Mouse (Mus musculus) embryonic facial prominence, embryonic 11.5 days (tissue): ENCODE results near the gene Khdc1a. TPM values are rescaled to one million over a fixed set of nuclear protein-coding genes. Genes with fewer than 3 reads are reported as not detected.
"Not testable (repeated sequence)": the region's sequence is repeated elsewhere in the genome, so short reads cannot be mapped to it uniquely, and the experiment has no call there.

Experiments
- ATAC-seq: fragments of 200-750 bp; cut with Nextera tagmentation; replicated peaks from 2 replicates; pipeline ENCODE4 v1.8.0; 2017; ENCODE audit warnings: low read depth; ENCODE audit not compliant: insufficient number of reproducible peaks, low FRiP score, low TSS enrichment
- DNase-seq: peaks from one replicate; pipeline ENCODE4 v3.0.0-alpha.2; 2015; ENCODE audit warnings: low spot score
- H3K27ac ChIP-seq: fragments of 300-500 bp; sonication (generic); replicated peaks from 2 replicates; pipeline ENCODE4 v1.5.1; 2014; ENCODE audit warnings: mild to moderate bottlenecking, low read depth, low read length, control low read depth
- H3K27me3 ChIP-seq: fragments of 300-500 bp; sonication (generic); 2 replicates; pipeline ENCODE4 v1.6.1; 2014; ENCODE audit warnings: mild to moderate bottlenecking, low read length, moderate library complexity, mixed read lengths; ENCODE audit not compliant: control insufficient read depth, insufficient read depth
- H3K36me3 ChIP-seq: fragments of 300-500 bp; sonication (generic); replicated peaks from 2 replicates; pipeline ENCODE4 v1.6.1; 2014; ENCODE audit warnings: low read depth, mild to moderate bottlenecking, low read length, moderate library complexity, mixed read lengths; ENCODE audit not compliant: control insufficient read depth, insufficient read depth
- H3K4me1 ChIP-seq: fragments of 300-500 bp; sonication (generic); 2 replicates; pipeline ENCODE4 v1.6.1; 2014; ENCODE audit warnings: low read length, mixed read lengths; ENCODE audit not compliant: control insufficient read depth, insufficient read depth
- H3K4me2 ChIP-seq: fragments of 300-500 bp; sonication (generic); 2 replicates; pipeline ENCODE4 v1.6.1; 2014; ENCODE audit warnings: low read depth, mild to moderate bottlenecking, control low read depth, low read length, moderate library complexity
- H3K4me3 ChIP-seq: fragments of 300-500 bp; sonication (generic); 2 replicates; pipeline ENCODE4 v1.5.1; 2014; ENCODE audit warnings: low read depth, low read length, control low read depth
- H3K9ac ChIP-seq: fragments of 300-500 bp; sonication (generic); replicated peaks from 2 replicates; pipeline ENCODE4 v1.6.1; 2014; ENCODE audit warnings: mild to moderate bottlenecking, control low read depth, low read length
- H3K9me3 ChIP-seq: fragments of 300-500 bp; sonication (generic); replicated peaks from 2 replicates; pipeline ENCODE4 v1.6.1; 2016; ENCODE audit warnings: mild to moderate bottlenecking, low read length, inconsistent platforms, mixed read lengths; ENCODE audit not compliant: control insufficient read depth
- WGBS: fragments of 180-500 bp; shearing (Covaris S2); extraction: QIAGEN DNeasy Blood & Tissue Kit; methylation state at CpG from one replicate; pipeline ENCODE4 v1.1.7; 2014; 5-methylcytosine and 5-hydroxymethylcytosine counted together
- polyA plus RNA-seq: library from polyadenylated mRNA; unstranded; fragments of >200 nt; fragmentation: Nextera tagmentation; extraction: Ambion mirVana; gene quantifications from 2 replicates; pipeline ENCODE4 v1.2.1, GENCODE M21; 2014

Khdc1a gene
- polyA plus RNA-seq, 1 experiment from 2014 or later, result not detected

DNA sequence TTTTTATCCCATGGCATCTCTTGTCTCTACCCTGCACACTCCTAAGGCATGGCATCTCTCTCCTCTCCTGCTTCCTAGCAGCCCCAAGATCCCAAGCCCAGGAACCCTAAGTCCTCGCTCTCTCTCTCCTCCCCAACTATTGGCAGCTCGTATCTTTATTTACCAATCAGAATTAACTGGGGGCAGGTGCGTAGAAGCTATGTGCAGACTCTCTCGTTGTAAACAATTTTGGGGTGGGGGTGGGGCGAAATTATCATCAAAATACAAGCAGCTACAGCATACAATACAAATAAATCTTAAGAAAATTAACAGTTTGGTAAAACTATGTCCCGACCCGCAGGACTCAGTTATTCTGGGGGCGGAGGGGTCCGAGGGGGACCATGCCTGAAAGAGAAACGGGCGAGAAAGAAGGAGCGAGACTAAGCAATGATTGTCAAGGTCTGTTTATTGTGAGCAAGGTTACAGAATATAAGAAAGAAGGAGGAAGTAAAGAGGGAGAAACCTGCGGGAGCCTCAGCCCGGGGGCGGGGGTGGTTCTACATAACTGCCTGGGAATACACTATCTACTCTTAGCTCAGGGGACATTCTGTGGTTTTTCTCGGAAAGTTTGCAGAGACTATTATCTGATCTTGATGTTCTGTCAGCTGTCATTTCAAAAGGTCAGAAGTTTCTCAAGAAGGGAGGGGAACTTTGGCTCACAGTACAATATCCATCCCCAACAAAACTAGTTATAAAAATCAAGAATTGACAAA lies 16.0 kb upstream of the Khdc1a start:
- Histone ChIP-seq H3K27ac (no peak overlapping the region), H3K4me3 (no peak overlapping the region), H3K9ac (no peak overlapping the region), H3K9me3 (no peaks in the 10 kb centered on the region), H3K4me2 (no peak overlapping the region), H3K4me1 (no peaks in the 10 kb centered on the region), H3K27me3 (no peaks in the 10 kb centered on the region), H3K36me3 (no peaks in the 10 kb centered on the region)
- WGBS, result 81% methylated on average over 16 of the region's 16 CpGs
- ATAC-seq (no peak), DNase-seq (no peak)

GRCm38 (mm10) chr1:21335836-21336235 lies 13.6 kb upstream of the Khdc1a start:
- H3K9ac ChIP-seq, result no peak overlapping the region
- H3K4me1 ChIP-seq, result no peaks in the 10 kb centered on the region
- H3K4me3 ChIP-seq, result no peak overlapping the region
- no peak overlapping the region for H3K27ac ChIP-seq
- no peak overlapping the region for H3K4me2 ChIP-seq
- no peak for DNase-seq
- no peaks in the 10 kb centered on the region for H3K36me3 ChIP-seq
- H3K9me3 ChIP-seq, result no peaks in the 10 kb centered on the region
- ATAC-seq, result no peak
- H3K27me3 ChIP-seq, result no peaks in the 10 kb centered on the region

- DNase-seq (no peak), ATAC-seq (no peak)
- Histone ChIP-seq H3K4me1 (no peaks in the 10 kb centered on the region), H3K36me3 (no peaks in the 10 kb centered on the region), H3K9me3 (no peaks in the 10 kb centered on the region), H3K4me2 (no peak overlapping the region), H3K27ac (no peak overlapping the region), H3K4me3 (no peak overlapping the region), H3K9ac (no peak overlapping the region), H3K27me3 (no peaks in the 10 kb centered on the region)
- 90% methylated on average over 1 of the region's 1 CpGs for WGBS
Observed at GRCm38 (mm10) chr1:21340745-21341144, 8.7 kb upstream of the Khdc1a start.

GRCm38 (mm10) chr1:21344253-21344652 lies 5.2 kb upstream of the Khdc1a start:
- ATAC-seq (no peak), DNase-seq (peak; percentile 68)
- Histone ChIP-seq H3K36me3 (no peaks in the 10 kb centered on the region), H3K27ac (no peak overlapping the region), H3K9ac (no peak overlapping the region), H3K4me2 (no peak overlapping the region), H3K27me3 (no peaks in the 10 kb centered on the region), H3K4me3 (no peak overlapping the region), H3K4me1 (no peaks in the 10 kb centered on the region), H3K9me3 (no peaks in the 10 kb centered on the region)
- 53% methylated on average over 4 of the region's 4 CpGs for WGBS

DNA sequence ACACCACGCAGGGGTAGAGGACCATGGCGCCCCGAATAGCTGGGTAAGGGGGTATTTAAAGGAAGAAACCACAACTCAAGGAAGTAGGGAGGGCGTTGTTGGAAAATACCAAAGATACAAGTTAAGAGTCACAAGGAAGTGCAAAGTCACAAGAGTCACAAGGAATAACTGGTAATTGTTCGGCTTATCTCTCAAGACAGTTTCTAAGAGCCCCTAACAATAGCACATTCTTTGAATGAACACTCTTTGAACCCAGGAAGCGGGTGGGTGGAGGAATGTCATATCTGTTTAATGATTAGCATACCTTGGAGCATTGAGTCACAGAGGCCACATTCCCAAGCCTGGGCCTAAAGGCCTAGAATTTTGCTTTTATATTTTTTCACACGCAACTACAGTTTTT lies 4.7 kb upstream of the Khdc1a start:
- WGBS, result 89% methylated on average over 7 of the region's 7 CpGs
- H3K9me3 ChIP-seq, H3K4me3 ChIP-seq, H3K9ac ChIP-seq, DNase-seq, H3K4me2 ChIP-seq, ATAC-seq, H3K27me3 ChIP-seq, H3K27ac ChIP-seq, H3K36me3 ChIP-seq, H3K4me1 ChIP-seq: not testable (repeated sequence)

- not testable (repeated sequence) for H3K9ac ChIP-seq, DNase-seq, H3K4me1 ChIP-seq, H3K9me3 ChIP-seq, H3K4me2 ChIP-seq, H3K36me3 ChIP-seq, ATAC-seq, H3K4me3 ChIP-seq, H3K27ac ChIP-seq, H3K27me3 ChIP-seq
- 63% methylated on average over 1 of the region's 1 CpGs for WGBS
Observed at GRCm38 (mm10) chr1:21368031-21368430, 18.6 kb downstream of the Khdc1a start, which contains the start of gene Khdc1c. TSS of gene Khdc1c (plus strand) at chr1:21368331.

DNA sequence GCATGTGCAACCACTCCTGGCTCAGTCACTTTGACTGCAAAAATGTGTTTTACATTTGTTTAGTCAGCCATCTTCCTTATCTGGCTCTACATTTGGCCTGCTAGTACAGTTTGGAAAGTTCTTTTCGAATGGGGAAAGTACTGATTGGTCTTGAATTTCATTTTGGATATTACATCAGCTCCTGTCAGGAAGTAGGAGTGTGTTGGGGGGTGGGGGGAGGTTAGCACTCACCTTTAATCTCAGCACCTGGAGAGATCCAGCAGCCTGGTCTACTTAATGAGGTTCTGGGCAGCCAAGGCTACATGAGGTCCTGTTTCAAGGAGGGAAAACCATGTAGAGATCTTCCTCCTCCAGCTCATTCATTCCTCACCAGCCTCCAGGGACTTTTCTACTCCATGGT lies 33.8 kb downstream of the Khdc1a start, which contains the start of gene Khdc1b:
Khdc1b (plus strand) TSS at position 301 of the 400 bp plus-strand sequence.
- no peaks in the 10 kb centered on the region for H3K4me1 ChIP-seq
- H3K4me2 ChIP-seq, result no peak within 1 kb of the TSS
- WGBS, result 88% methylated on average over 1 of the region's 1 CpGs

GRCm38 (mm10) chr1:21391138-21391671 lies 41.8 kb downstream of the Khdc1a start:
- H3K4me3 ChIP-seq, result no peak overlapping the region
- DNase-seq (no peak), ATAC-seq (no peak)
- 81% methylated on average over 6 of the region's 6 CpGs for WGBS
- H3K27me3 ChIP-seq, result no peaks in the 10 kb centered on the region
- H3K9ac ChIP-seq, result no peak overlapping the region
- H3K4me2 ChIP-seq, result no peak overlapping the region
- H3K9me3 ChIP-seq, result no peaks in the 10 kb centered on the region
- H3K27ac ChIP-seq, result no peak overlapping the region
- H3K36me3 ChIP-seq, result no peaks in the 10 kb centered on the region
- no peaks in the 10 kb centered on the region for H3K4me1 ChIP-seq

More for the DNA sequence above, 33.8 kb downstream of the Khdc1a start, which contains the start of gene Khdc1b:
- H3K36me3 ChIP-seq, result no peaks in the 10 kb centered on the region
- no peaks in the 10 kb centered on the region for H3K27me3 ChIP-seq
- H3K9me3 ChIP-seq, result no peaks in the 10 kb centered on the region
- H3K9ac ChIP-seq, result no peak within 1 kb of the TSS
- no peak within 1 kb of the TSS for H3K27ac ChIP-seq
- DNase-seq (no peak), ATAC-seq (no peak)
- no peak within 1 kb of the TSS for H3K4me3 ChIP-seq
